Mouse (Mus musculus): ENCODE measurements at regions not wholly inside any gene's neighbourhood (a gene's known extent, or its start where the extent isn't known, plus 50 kb on each side); places are given as distances from the start of the nearest gene placed in this dataset.

DNA sequence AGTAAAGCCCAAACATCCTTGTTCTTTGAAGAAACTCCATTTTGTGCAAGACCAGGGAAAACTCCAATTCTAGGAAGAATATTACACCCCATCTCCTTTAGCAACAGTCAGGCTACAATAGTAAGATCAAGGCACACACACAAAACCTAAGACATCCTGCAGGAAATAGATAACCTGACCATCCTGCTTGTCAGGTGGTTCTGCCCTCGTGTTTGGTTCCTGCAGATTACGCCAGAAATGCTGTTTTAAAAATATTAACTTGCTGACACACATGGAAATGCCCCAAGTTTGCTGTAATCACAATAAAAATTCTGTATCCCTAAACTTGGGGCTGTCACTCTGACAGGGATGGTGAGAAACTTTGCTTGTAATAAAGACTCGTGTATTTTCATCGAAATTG lies 251.6 kb downstream of the Kcnj3 start:
- H3K27me3 ChIP-seq (replicated peaks) = no peaks in the 10 kb centered on the region
- no peaks in the 10 kb centered on the region for H3K36me3 ChIP-seq
- no peak overlapping the region for H3K9ac ChIP-seq
- ATAC-seq = peak; percentile 71
- no peaks in the 10 kb centered on the region for H3K4me1 ChIP-seq
- H3K27ac ChIP-seq = no peak overlapping the region
- no peak overlapping the region for H3K4me3 ChIP-seq
- no peaks in the 10 kb centered on the region for H3K9me3 ChIP-seq (replicated peaks)
- H3K4me2 ChIP-seq = no peak overlapping the region
- 31% methylated on average over 4 of the region's 4 CpGs for WGBS (ENCODE audit: insufficient replicate concordance)

DNA sequence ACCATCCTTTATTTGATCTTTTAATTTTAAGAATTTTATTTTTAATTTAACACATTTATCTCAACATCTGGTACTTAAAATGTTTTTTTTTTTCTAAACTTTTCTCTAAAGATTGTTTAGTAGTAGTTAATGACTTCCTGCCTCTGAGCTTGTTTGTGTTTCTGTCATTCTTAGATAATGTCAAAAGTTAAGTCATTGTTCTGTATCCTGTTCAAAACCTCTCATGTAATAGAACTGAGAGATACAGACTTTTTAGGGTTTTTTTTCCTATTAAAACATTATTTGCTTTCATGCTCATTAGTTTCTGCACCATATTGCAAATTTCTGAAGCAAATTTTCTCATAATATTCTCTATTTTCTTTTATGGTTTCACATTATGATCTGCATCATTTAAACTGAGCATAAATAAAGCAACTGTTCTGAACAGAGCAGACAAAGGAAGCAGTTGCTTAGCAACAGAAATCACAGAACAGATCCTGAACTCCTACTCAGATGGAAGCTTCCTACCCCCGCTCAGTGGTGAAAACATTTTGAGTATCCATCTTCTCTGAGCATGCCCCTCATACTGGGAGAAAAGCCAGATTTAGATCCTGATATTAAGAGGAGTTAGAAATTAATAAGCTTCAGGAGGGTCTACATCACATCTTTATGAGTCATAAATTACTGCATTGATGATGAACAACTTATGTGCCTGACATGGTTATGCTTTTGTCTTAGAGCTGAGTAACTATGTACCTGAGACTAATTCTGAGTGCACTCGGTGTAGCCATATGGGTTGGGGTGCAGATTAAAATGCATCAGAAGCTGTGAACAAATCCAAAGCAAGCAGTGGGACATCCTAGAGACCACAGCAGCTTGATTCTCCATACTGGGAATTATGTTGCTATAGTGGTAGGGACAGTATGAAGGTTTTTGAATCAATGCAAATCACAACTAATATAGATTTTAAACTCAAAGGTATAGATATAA lies 257.4 kb downstream of the Kcnj3 start:
- Histone ChIP-seq H3K27me3 (replicated peaks) (no peaks in the 10 kb centered on the region), H3K36me3 (no peaks in the 10 kb centered on the region), H3K9me3 (replicated peaks) (no peaks in the 10 kb centered on the region), H3K27ac (no peak overlapping the region), H3K4me1 (no peaks in the 10 kb centered on the region), H3K9ac (no peak overlapping the region), H3K4me2 (no peak overlapping the region), H3K4me3 (no peak overlapping the region)
- ATAC-seq = no peak
- WGBS (ENCODE audit: insufficient replicate concordance) = 52% methylated on average over 2 of the region's 2 CpGs

DNA sequence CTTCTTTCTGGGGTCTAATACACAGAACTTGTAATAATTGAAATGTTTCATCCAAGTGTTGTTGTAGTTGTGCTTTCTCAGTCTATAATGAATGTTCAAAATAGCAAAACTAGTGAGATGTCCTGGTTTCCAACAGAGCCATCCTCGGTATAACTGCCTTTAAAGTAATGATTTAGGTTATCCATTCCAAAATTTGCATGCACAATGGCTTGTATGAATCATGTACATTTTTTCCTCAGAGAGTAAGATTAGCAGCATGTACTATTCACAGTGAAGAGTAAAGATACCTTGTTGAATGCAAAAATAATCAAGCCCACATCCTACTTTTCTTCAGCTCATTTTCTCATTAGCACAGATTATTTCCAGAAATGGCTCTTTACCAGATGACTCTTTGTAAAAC lies 263.9 kb downstream of the Kcnj3 start:
- 76% methylated on average over 1 of the region's 1 CpGs for WGBS (ENCODE audit: insufficient replicate concordance)
- Histone ChIP-seq H3K4me3 (no peak overlapping the region), H3K27me3 (replicated peaks) (no peaks in the 10 kb centered on the region), H3K9me3 (replicated peaks) (no peaks in the 10 kb centered on the region), H3K4me1 (no peaks in the 10 kb centered on the region), H3K4me2 (no peak overlapping the region), H3K27ac (no peak overlapping the region), H3K9ac (no peak overlapping the region), H3K36me3 (no peaks in the 10 kb centered on the region)
- no peak for ATAC-seq
